Mouse (Mus musculus): ENCODE data around the gene Rexo4. TPM values are rescaled to one million over a fixed set of nuclear protein-coding genes. Genes with fewer than 3 reads are reported as not detected.

The Rexo4 gene
- polyA plus RNA-seq (2012; rRNA removed): 14.1 and 14.4 TPM in 2 replicates

GRCm38 (mm10) chr2:26963923-26964723 is at the start of gene Rexo4:
Gene Rexo4, minus strand, starts transcription at chr2:26964386.

GRCm38 (mm10) chr2:27009714-27010244 is 45.6 kb upstream of the Rexo4 start, which contains the start of gene Cacfd1:
Gene Cacfd1, plus strand, starts transcription at chr2:27009926.

GRCm38 (mm10) chr2:26973116-26973515 is 8.9 kb upstream of the Rexo4 start, which contains the start of gene Adamts13:
Gene Adamts13, plus strand, starts transcription at chr2:26973416.

GRCm38 (mm10) chr2:26933304-26934055 is 30.7 kb downstream of the Rexo4 start, which contains the start of the genes Surf4 and Stkld1:
Gene Surf4, minus strand, starts transcription at chr2:26933928.
Gene Stkld1, plus strand, starts transcription at chr2:26934047.

GRCm38 (mm10) chr2:26915927-26916728 is 48.1 kb downstream of the Rexo4 start, which contains the start of the genes Surf2 and Surf1:
Gene Surf2, plus strand, starts transcription at chr2:26916367.
Gene Surf1, minus strand, starts transcription at chr2:26916530.

GRCm38 (mm10) chr2:26910124-26910993 is 53.8 kb downstream of the Rexo4 start, which contains the start of the genes Med22 and Rpl7a:
Gene Med22, minus strand, starts transcription at chr2:26910677.
Gene Rpl7a, plus strand, starts transcription at chr2:26910764.

Other genes with a start within 250 kb of the Rexo4 start
- gene Abo, start 99.4 kb downstream of the Rexo4 start, polyA plus RNA-seq (2012; rRNA removed): 8.0 and 11.1 TPM in 2 replicates
- gene Surf6, start 61.5 kb downstream of the Rexo4 start, polyA plus RNA-seq (2012; rRNA removed): 9.8 and 12.0 TPM in 2 replicates
- 28.2 and 31.3 TPM in 2 replicates for gene Med22, start 53.7 kb downstream of the Rexo4 start, polyA plus RNA-seq (2012; rRNA removed)
- 592 and 833 TPM in 2 replicates for gene Rpl7a, start 53.6 kb downstream of the Rexo4 start, polyA plus RNA-seq (2012; rRNA removed)
- 14.6 and 17.4 TPM in 2 replicates for gene Surf2, start 48.0 kb downstream of the Rexo4 start, polyA plus RNA-seq (2012; rRNA removed)
- gene Surf1, start 47.9 kb downstream of the Rexo4 start, polyA plus RNA-seq (2012; rRNA removed): 72.4 and 73.6 TPM in 2 replicates
- gene Surf4, start 30.5 kb downstream of the Rexo4 start, polyA plus RNA-seq (2012; rRNA removed): 328 and 351 TPM in 2 replicates
- not detected in 2 replicates for gene Stkld1, start 30.3 kb downstream of the Rexo4 start, polyA plus RNA-seq (2012; rRNA removed)
- 0.88 and 1.7 TPM in 2 replicates for gene Adamts13, start 9.0 kb upstream of the Rexo4 start, polyA plus RNA-seq (2012; rRNA removed)
- 65.8 and 67.4 TPM in 2 replicates for gene Cacfd1, start 45.5 kb upstream of the Rexo4 start, polyA plus RNA-seq (2012; rRNA removed)
- 5.1 and 7.4 TPM in 2 replicates for gene Slc2a6, start 63.6 kb upstream of the Rexo4 start, polyA plus RNA-seq (2012; rRNA removed)
- gene Mymk, start 107.8 kb upstream of the Rexo4 start, polyA plus RNA-seq (2012; rRNA removed): 0.15 TPM in 1 of 2 replicates, not detected in the other
- 2.7 and 2.9 TPM in 2 replicates for gene Adamtsl2, start 115.0 kb upstream of the Rexo4 start, polyA plus RNA-seq (2012; rRNA removed)
- 0.10 and 0.35 TPM in 2 replicates for gene Fam163b, start 178.1 kb upstream of the Rexo4 start, polyA plus RNA-seq (2012; rRNA removed)
- gene Dbh, start 200.8 kb upstream of the Rexo4 start, polyA plus RNA-seq (2012; rRNA removed): 4.7 and 7.2 TPM in 2 replicates

All from colon, adult 2 months (tissue).